ENCODE assay signal across 16 mouse cellular contexts in genomic region chr6:38316050-38316449, GRCm38 (mm10). TPM values are rescaled to one million over a fixed set of nuclear protein-coding genes. Genes with fewer than 3 reads are reported as not detected.
DNase-seq lines count a peak whose midpoint lies in the region; ATAC-seq lines count a peak whose summit lies in the region.
"Had no signal": no experiment of that assay in that cellular context is flagged by ENCODE, and none has a peak within 500 bp of the region (broad histone marks: within the 10 kb centered on the region; RNA-seq: fewer than 3 reads in every experiment).

No protein-coding gene starts in this region.

- peak; percentile 68 for ATAC-seq in liver, embryonic 11.5 days (replicated peaks; ENCODE audit: low FRiP score)
- ATAC-seq: hindbrain, postnatal 0 days had no signal

- H3K9ac ChIP-seq in liver, embryonic 11.5 days (ENCODE audit: low read depth, low read length) = no peak overlapping the region
- H3K9ac ChIP-seq: forebrain, embryonic 12.5 days; heart, embryonic 15.5 days had no signal

- DNase-seq in thymus, postnatal 25 days = peak; percentile 28
- no peak for DNase-seq in thymus, postnatal 10 days (ENCODE audit: low spot score in 2 of 2)
- DNase-seq in NIH3T3 (ENCODE audit: low read depth) = peak; percentile 14
- no peak for DNase-seq in liver, embryonic 11.5 days (ENCODE audit: low spot score)
- DNase-seq in spleen, postnatal 4 days (ENCODE audit: low spot score in 2 of 2) = peak; percentile 75 to 77
- DNase-seq in gastrocnemius, adult 8-10 months (ENCODE audit: low spot score in 2 of 2) = no peak
- no peak for DNase-seq in testis, postnatal 10 days (ENCODE audit: low spot score)
- DNase-seq: adrenal gland, adult 8-10 months; cerebellum, adult 11 months; gastrocnemius, adult 2 months; kidney, postnatal 10 days; lung, adult 18-20 months had no signal

- H3K4me3 ChIP-seq in liver, embryonic 11.5 days (ENCODE audit: low read depth, low read length) = no peak overlapping the region
- H3K4me3 ChIP-seq: forebrain, embryonic 12.5 days; gastrocnemius, adult 2 months; heart, embryonic 15.5 days; midbrain, embryonic 10.5 days had no signal

- H3K27me3 ChIP-seq in liver, embryonic 11.5 days (replicated peaks; ENCODE audit: control insufficient read depth, insufficient read depth, low read length) = no peaks in the 10 kb centered on the region
- H3K27me3 ChIP-seq: forebrain, embryonic 12.5 days; heart, embryonic 15.5 days had no signal

- no peaks in the 10 kb centered on the region for H3K9me3 ChIP-seq in liver, embryonic 11.5 days (ENCODE audit: control insufficient read depth, low read length)
- H3K9me3 ChIP-seq: forebrain, embryonic 12.5 days; heart, embryonic 15.5 days; midbrain, embryonic 10.5 days had no signal

- 87% methylated on average over 4 of the region's 4 CpGs for WGBS in liver, embryonic 11.5 days

- H3K27ac ChIP-seq in liver, embryonic 11.5 days (ENCODE audit: low read depth, low read length) = peak overlapping the region; percentile 79
- H3K27ac ChIP-seq: forebrain, embryonic 12.5 days; gastrocnemius, adult 2 months; heart, embryonic 15.5 days; hindbrain, postnatal 0 days; midbrain, embryonic 10.5 days had no signal

- H3K36me3 ChIP-seq in liver, embryonic 11.5 days (ENCODE audit: control insufficient read depth, insufficient read depth, low read length) = peaks cover 42% of the 10 kb centered on the region
- H3K36me3 ChIP-seq: forebrain, embryonic 12.5 days; midbrain, embryonic 10.5 days had no signal

- no peaks in the 10 kb centered on the region; the same call in 1 of the 2 replicates for H3K4me1 ChIP-seq in liver, embryonic 11.5 days (replicated peaks; ENCODE audit: control insufficient read depth, insufficient read depth, low read length)
- H3K4me1 ChIP-seq: forebrain, embryonic 12.5 days; heart, embryonic 15.5 days; midbrain, embryonic 10.5 days had no signal

- H3K4me2 ChIP-seq in liver, embryonic 11.5 days = peak overlapping the region; percentile 41
- H3K4me2 ChIP-seq: forebrain, embryonic 12.5 days; heart, embryonic 15.5 days had no signal

RNA-seq across cellular contexts. Expression of gene Zc3hav1l, which starts 17.0 kb away (rescaled TPM):
- polyA plus RNA-seq in liver, embryonic 11.5 days (2014; fragmentation: Nextera tagmentation; extraction: Ambion mirVana) = 8.3 and 8.9 TPM in 2 replicates
- under 1 TPM; 0.16 to 0.45 (median 0.18) TPM for total RNA-seq in gastrocnemius, adult 8-10 months (2022)

RNA-seq across cellular contexts. Expression of gene Zc3hav1, which starts 38.4 kb away (rescaled TPM):
- polyA plus RNA-seq in liver, embryonic 11.5 days (2014; fragmentation: Nextera tagmentation; extraction: Ambion mirVana) = 28.4 and 31.3 TPM in 2 replicates
- total RNA-seq in gastrocnemius, adult 8-10 months (2022) = 1 to 10 TPM; 5.4 to 7.5 (median 6.2) TPM

Comparison
In these comparisons a context has a peak if more than half of its experiments do, and no peak if none do; other contexts are left out.
1. DNase-seq: peak in thymus, postnatal 25 days (single experiment), NIH3T3 (single experiment) and spleen, postnatal 4 days (2 of 2); none in thymus, postnatal 10 days (0 of 2), liver, embryonic 11.5 days (single experiment), gastrocnemius, adult 8-10 months (0 of 2) and testis, postnatal 10 days (single experiment).